Mouse (Mus musculus): Measurements from ENCODE around the gene Grik4. TPM values are rescaled to one million over a fixed set of nuclear protein-coding genes. Genes with fewer than 3 reads are reported as not detected.

Gene Grik4
- polyA plus RNA-seq, 1 experiment from 2014 or later, result 1.2 TPM

DNA sequence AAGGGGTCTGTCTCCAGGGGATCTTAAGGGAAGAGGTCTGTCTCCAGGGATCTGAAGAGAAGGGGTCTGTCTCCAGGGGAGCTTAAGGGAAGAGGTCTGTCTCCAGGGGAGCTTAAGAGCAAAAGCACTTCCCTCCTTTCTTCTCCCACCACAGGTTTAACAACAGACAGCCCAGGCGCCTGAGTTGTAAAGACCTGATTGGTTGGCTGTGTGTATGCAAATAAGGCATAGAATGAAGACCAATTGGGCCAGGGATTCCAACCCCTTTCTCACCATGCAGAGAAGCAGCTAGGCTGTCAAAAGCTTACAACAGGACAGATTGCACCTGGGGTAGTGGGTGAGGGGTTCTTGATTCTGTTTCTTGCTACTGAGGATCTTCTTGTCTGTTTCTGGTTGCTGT lies 4.1 kb upstream of the Grik4 start:
- H3K9ac ChIP-seq (ENCODE audit: low read length), result no peak overlapping the region
- ATAC-seq (ENCODE audit: low FRiP score), result no peak
- 57% methylated on average over 1 of the region's 1 CpGs for WGBS

GRCm38 (mm10) chr9:42945174-42945573 lies 881 bp upstream of the Grik4 start:
- H3K4me2 ChIP-seq, result no peak overlapping the region
- no peaks in the 10 kb centered on the region for H3K9me3 ChIP-seq (ENCODE audit: control insufficient read depth, low read length)
- H3K4me1 ChIP-seq (ENCODE audit: control insufficient read depth, insufficient read depth, low read length), result peaks cover 9% of the 10 kb centered on the region
- no peak overlapping the region for H3K9ac ChIP-seq (ENCODE audit: low read length)
- ATAC-seq (ENCODE audit: low FRiP score), result no peak
- no peak overlapping the region for H3K27ac ChIP-seq (ENCODE audit: low read depth, low read length)
- WGBS, result 76% methylated on average over 7 of the region's 7 CpGs
- peaks cover 8% of the 10 kb centered on the region for H3K27me3 ChIP-seq (ENCODE audit: control insufficient read depth, insufficient read depth, low read length)
- no peak overlapping the region for H3K4me3 ChIP-seq (ENCODE audit: low read depth, low read length)
- DNase-seq (ENCODE audit: low spot score, missing footprints), result no peak
- H3K36me3 ChIP-seq (ENCODE audit: control insufficient read depth, insufficient read depth, low read length), result no peaks in the 10 kb centered on the region

More for the DNA sequence above, 4.1 kb upstream of the Grik4 start:
- Histone ChIP-seq H3K27me3 (ENCODE audit: control insufficient read depth, insufficient read depth, low read length) (no peaks in the 10 kb centered on the region), H3K36me3 (ENCODE audit: control insufficient read depth, insufficient read depth, low read length) (no peaks in the 10 kb centered on the region), H3K27ac (ENCODE audit: low read depth, low read length) (no peak overlapping the region), H3K4me1 (ENCODE audit: control insufficient read depth, insufficient read depth, low read length) (peaks cover 2% of the 10 kb centered on the region), H3K4me2 (no peak overlapping the region), H3K9me3 (ENCODE audit: control insufficient read depth, low read length) (no peaks in the 10 kb centered on the region), H3K4me3 (ENCODE audit: low read depth, low read length) (no peak overlapping the region)
- DNase-seq (ENCODE audit: low spot score, missing footprints), result no peak

GRCm38 (mm10) chr9:42944536-42945006 lies 278 bp upstream of the Grik4 start:
- H3K4me2 ChIP-seq, result peak overlapping the region; percentile 98
- peaks cover 9% of the 10 kb centered on the region for H3K4me1 ChIP-seq (ENCODE audit: control insufficient read depth, insufficient read depth, low read length)
- H3K27ac ChIP-seq (ENCODE audit: low read depth, low read length), result no peak overlapping the region
- peak overlapping the region; percentile 89 for H3K9ac ChIP-seq (ENCODE audit: low read length)
- H3K4me3 ChIP-seq (ENCODE audit: low read depth, low read length), result peak overlapping the region; percentile 79
- no peaks in the 10 kb centered on the region for H3K9me3 ChIP-seq (ENCODE audit: control insufficient read depth, low read length)
- no peaks in the 10 kb centered on the region for H3K36me3 ChIP-seq (ENCODE audit: control insufficient read depth, insufficient read depth, low read length)
- DNase-seq (ENCODE audit: low spot score, missing footprints) (peak; percentile 99), ATAC-seq (ENCODE audit: low FRiP score) (peak; percentile 92)
- H3K27me3 ChIP-seq (ENCODE audit: control insufficient read depth, insufficient read depth, low read length), result peaks cover 8% of the 10 kb centered on the region
- 2% methylated on average over 44 of the region's 52 CpGs for WGBS

- peak; percentile 93 for DNase-seq (ENCODE audit: low spot score, missing footprints)
- H3K4me1 ChIP-seq (ENCODE audit: control insufficient read depth, insufficient read depth, low read length), result peaks cover 9% of the 10 kb centered on the region
- no peaks in the 10 kb centered on the region for H3K36me3 ChIP-seq (ENCODE audit: control insufficient read depth, insufficient read depth, low read length)
- WGBS, result 2% methylated on average over 9 of the region's 9 CpGs
- peak overlapping the region; percentile 79 for H3K4me3 ChIP-seq (ENCODE audit: low read depth, low read length)
- H3K9ac ChIP-seq (ENCODE audit: low read length), result peak overlapping the region; percentile 89
- peak; percentile 12; the same call in 1 of the 2 replicates for ATAC-seq (ENCODE audit: low FRiP score)
- H3K9me3 ChIP-seq (ENCODE audit: control insufficient read depth, low read length), result no peaks in the 10 kb centered on the region
- H3K4me2 ChIP-seq, result peak overlapping the region; percentile 98
- H3K27me3 ChIP-seq (ENCODE audit: control insufficient read depth, insufficient read depth, low read length), result peaks cover 8% of the 10 kb centered on the region
- no peak overlapping the region for H3K27ac ChIP-seq (ENCODE audit: low read depth, low read length)
Measured at GRCm38 (mm10) chr9:42943057-42943529, 1.2 kb downstream of the Grik4 start.

- H3K9me3 ChIP-seq (ENCODE audit: control insufficient read depth, low read length), result no peaks in the 10 kb centered on the region
- ATAC-seq (ENCODE audit: low FRiP score) (no peak), DNase-seq (ENCODE audit: low spot score, missing footprints) (no peak)
- H3K4me1 ChIP-seq (ENCODE audit: control insufficient read depth, insufficient read depth, low read length), result peaks cover 9% of the 10 kb centered on the region
- no peak overlapping the region for H3K4me3 ChIP-seq (ENCODE audit: low read depth, low read length)
- H3K27ac ChIP-seq (ENCODE audit: low read depth, low read length), result no peak overlapping the region
- no peak overlapping the region for H3K9ac ChIP-seq (ENCODE audit: low read length)
- WGBS, result 42% methylated on average over 4 of the region's 4 CpGs
- no peaks in the 10 kb centered on the region for H3K36me3 ChIP-seq (ENCODE audit: control insufficient read depth, insufficient read depth, low read length)
- no peak overlapping the region for H3K4me2 ChIP-seq
- H3K27me3 ChIP-seq (ENCODE audit: control insufficient read depth, insufficient read depth, low read length), result peaks cover 8% of the 10 kb centered on the region
Measured at GRCm38 (mm10) chr9:42942148-42942547, 2.1 kb downstream of the Grik4 start.

- H3K27ac ChIP-seq (ENCODE audit: low read depth, low read length), result no peak overlapping the region
- WGBS, result 79% methylated on average over 7 of the region's 7 CpGs
Measured at GRCm38 (mm10) chr9:42932146-42932545, 12.1 kb downstream of the Grik4 start.

GRCm38 (mm10) chr9:42927498-42927897 lies 16.8 kb downstream of the Grik4 start:
- Histone ChIP-seq H3K36me3 (ENCODE audit: control insufficient read depth, insufficient read depth, low read length) (no peaks in the 10 kb centered on the region), H3K27ac (ENCODE audit: low read depth, low read length) (no peak overlapping the region), H3K27me3 (ENCODE audit: control insufficient read depth, insufficient read depth, low read length) (no peaks in the 10 kb centered on the region; the same call in 1 of the 2 replicates), H3K9ac (ENCODE audit: low read length) (no peak overlapping the region), H3K4me1 (ENCODE audit: control insufficient read depth, insufficient read depth, low read length) (no peaks in the 10 kb centered on the region), H3K9me3 (ENCODE audit: control insufficient read depth, low read length) (no peaks in the 10 kb centered on the region), H3K4me2 (no peak overlapping the region), H3K4me3 (ENCODE audit: low read depth, low read length) (no peak overlapping the region)
- no peak for ATAC-seq (ENCODE audit: low FRiP score)
- 75% methylated on average over 10 of the region's 10 CpGs for WGBS
- no peak for DNase-seq (ENCODE audit: low spot score, missing footprints)

More at GRCm38 (mm10) chr9:42932146-42932545, 12.1 kb downstream of the Grik4 start:
- Histone ChIP-seq H3K4me3 (ENCODE audit: low read depth, low read length) (no peak overlapping the region), H3K4me2 (no peak overlapping the region), H3K36me3 (ENCODE audit: control insufficient read depth, insufficient read depth, low read length) (no peaks in the 10 kb centered on the region), H3K27me3 (ENCODE audit: control insufficient read depth, insufficient read depth, low read length) (no peaks in the 10 kb centered on the region; the same call in 1 of the 2 replicates), H3K4me1 (ENCODE audit: control insufficient read depth, insufficient read depth, low read length) (no peaks in the 10 kb centered on the region), H3K9ac (ENCODE audit: low read length) (no peak overlapping the region), H3K9me3 (ENCODE audit: control insufficient read depth, low read length) (no peaks in the 10 kb centered on the region)
- no peak for ATAC-seq (ENCODE audit: low FRiP score)
- no peak for DNase-seq (ENCODE audit: low spot score, missing footprints)

GRCm38 (mm10) chr9:42926564-42926963 lies 17.7 kb downstream of the Grik4 start:
- 90% methylated on average over 6 of the region's 6 CpGs for WGBS
- ATAC-seq (ENCODE audit: low FRiP score) (no peak), DNase-seq (ENCODE audit: low spot score, missing footprints) (no peak)
- H3K36me3 ChIP-seq (ENCODE audit: control insufficient read depth, insufficient read depth, low read length), result no peaks in the 10 kb centered on the region
- H3K27me3 ChIP-seq (ENCODE audit: control insufficient read depth, insufficient read depth, low read length), result no peaks in the 10 kb centered on the region; the same call in 1 of the 2 replicates
- no peaks in the 10 kb centered on the region for H3K4me1 ChIP-seq (ENCODE audit: control insufficient read depth, insufficient read depth, low read length)
- H3K4me2 ChIP-seq, result no peak overlapping the region
- H3K4me3 ChIP-seq (ENCODE audit: low read depth, low read length), result no peak overlapping the region
- H3K9ac ChIP-seq (ENCODE audit: low read length), result no peak overlapping the region
- no peak overlapping the region for H3K27ac ChIP-seq (ENCODE audit: low read depth, low read length)
- H3K9me3 ChIP-seq (ENCODE audit: control insufficient read depth, low read length), result no peaks in the 10 kb centered on the region

DNA sequence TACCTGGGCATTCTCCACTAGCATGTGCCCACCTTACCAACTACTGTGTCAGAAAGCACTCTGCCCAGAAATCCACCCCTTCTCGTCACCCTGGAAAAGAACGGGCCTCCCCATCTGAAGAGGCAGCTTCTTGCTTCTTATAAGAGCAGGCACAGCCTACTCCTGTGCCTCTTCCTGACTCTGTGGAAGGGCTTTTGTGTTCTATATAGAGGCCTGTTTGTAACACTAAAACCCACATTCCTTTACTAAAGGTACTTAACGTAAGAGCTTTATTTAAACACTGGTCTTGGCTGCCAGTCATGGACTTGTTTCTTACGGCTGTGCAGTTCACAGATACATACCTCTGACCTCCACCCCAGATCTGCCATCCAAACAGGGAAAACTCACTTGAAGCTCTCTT lies 22.5 kb downstream of the Grik4 start:
- no peak overlapping the region for H3K4me3 ChIP-seq (ENCODE audit: low read depth, low read length)
- no peak overlapping the region for H3K27ac ChIP-seq (ENCODE audit: low read depth, low read length)
- H3K9me3 ChIP-seq (ENCODE audit: control insufficient read depth, low read length), result no peaks in the 10 kb centered on the region
- no peaks in the 10 kb centered on the region for H3K36me3 ChIP-seq (ENCODE audit: control insufficient read depth, insufficient read depth, low read length)
- H3K27me3 ChIP-seq (ENCODE audit: control insufficient read depth, insufficient read depth, low read length), result no peaks in the 10 kb centered on the region
- H3K4me1 ChIP-seq (ENCODE audit: control insufficient read depth, insufficient read depth, low read length), result peaks cover 5% of the 10 kb centered on the region; the same call in 1 of the 2 replicates
- H3K9ac ChIP-seq (ENCODE audit: low read length), result no peak overlapping the region
- WGBS, result 74% methylated on average over 4 of the region's 4 CpGs
- H3K4me2 ChIP-seq, result no peak overlapping the region
- DNase-seq (ENCODE audit: low spot score, missing footprints), result no peak
- ATAC-seq (ENCODE audit: low FRiP score), result no peak
